Mouse (Mus musculus): ENCODE results near the gene Dpep2nb.
"Not testable (repeated sequence)": the region's sequence is repeated elsewhere in the genome, so short reads cannot be mapped to it uniquely, and the experiment has no call there.

Gene Dpep2nb

GRCm38 (mm10) chr8:106005875-106006274, at the start of gene Dpep2nb:
Gene Dpep2nb (minus strand): TSS chr8:106005975.
- DNase-seq, result no peak

- DNase-seq, result no peak
Observed at GRCm38 (mm10) chr8:106055038-106055437, 49.3 kb upstream of the Dpep2nb start.

GRCm38 (mm10) chr8:106054190-106054811, 48.5 kb upstream of the Dpep2nb start:
- DNase-seq, result no peak

- DNase-seq, result no peak
Observed at GRCm38 (mm10) chr8:106052510-106053089, 46.8 kb upstream of the Dpep2nb start.

GRCm38 (mm10) chr8:106051068-106051467, 45.3 kb upstream of the Dpep2nb start:
- DNase-seq, result no peak

- DNase-seq, result no peak
Observed at GRCm38 (mm10) chr8:106049840-106050239, 44.1 kb upstream of the Dpep2nb start.

GRCm38 (mm10) chr8:106047854-106048630, 42.3 kb upstream of the Dpep2nb start:
- DNase-seq, result no peak

GRCm38 (mm10) chr8:106046872-106047559, 41.2 kb upstream of the Dpep2nb start:
- DNase-seq, result no peak

GRCm38 (mm10) chr8:106044151-106044550, 38.4 kb upstream of the Dpep2nb start:
- DNase-seq, result no peak

GRCm38 (mm10) chr8:106043055-106043454, 37.3 kb upstream of the Dpep2nb start:
- no peak for DNase-seq

GRCm38 (mm10) chr8:106040218-106040617, 34.4 kb upstream of the Dpep2nb start:
- no peak for DNase-seq

GRCm38 (mm10) chr8:106039605-106040004, 33.8 kb upstream of the Dpep2nb start:
- DNase-seq, result no peak

- DNase-seq, result no peak
Observed at GRCm38 (mm10) chr8:106038721-106039120, 32.9 kb upstream of the Dpep2nb start.

GRCm38 (mm10) chr8:106022483-106022882, 16.7 kb upstream of the Dpep2nb start:
- DNase-seq, result peak; percentile 63

- DNase-seq, result no peak
Observed at GRCm38 (mm10) chr8:106018039-106018438, 12.3 kb upstream of the Dpep2nb start.

- DNase-seq, result no peak
Observed at GRCm38 (mm10) chr8:106017130-106017529, 11.4 kb upstream of the Dpep2nb start.

- DNase-seq, result no peak
Observed at GRCm38 (mm10) chr8:106016284-106016683, 10.5 kb upstream of the Dpep2nb start.

GRCm38 (mm10) chr8:106012203-106012602, 6.4 kb upstream of the Dpep2nb start:
- DNase-seq, result not testable (repeated sequence)

GRCm38 (mm10) chr8:106011643-106011986, 5.8 kb upstream of the Dpep2nb start, which contains the start of gene Ddx28:
Gene Ddx28 (minus strand): TSS chr8:106011882.
- DNase-seq, result no peak

- peak; percentile 93 for DNase-seq
Observed at GRCm38 (mm10) chr8:106010748-106011642, 5.2 kb upstream of the Dpep2nb start.

- not testable (repeated sequence) for DNase-seq
Observed at GRCm38 (mm10) chr8:106007891-106008290, 2.1 kb upstream of the Dpep2nb start.

GRCm38 (mm10) chr8:106007135-106007534, 1.4 kb upstream of the Dpep2nb start:
- DNase-seq, result no peak
